Mouse (Mus musculus) left cerebral cortex, adult 2 months (tissue): Measurements from ENCODE around the gene Kcnj9. TPM values are rescaled to one million over a fixed set of nuclear protein-coding genes. Genes with fewer than 3 reads are reported as not detected.

Source experiments
- DNase-seq, 2 experiments: peaks; one replicate each; pipeline ENCODE4 v3.0.0; 2021 to 2022; ENCODE audit warnings: low spot score in 2 of 2, mixed read lengths in 1 of 2; ENCODE audit errors: extremely low spot score in 1 of 2
- H3K27ac ChIP-seq: fragments of 200-600 bp; 2 replicates; pipeline ENCODE4 v1.8.1; 2022
- H3K4me3 ChIP-seq: fragments of 200-600 bp; 2 replicates; pipeline ENCODE4 v1.8.1; 2022
- CTCF ChIP-seq: fragments of 200-600 bp; IDR thresholded peaks from 2 replicates; pipeline ENCODE4 v1.8.1; 2022; ENCODE audit warnings: antibody characterized with exemption, mild to moderate bottlenecking, moderate library complexity
- intact Hi-C: fragments of 180-260 bp; cut with DNase I; formaldehyde crosslinking; loops from one replicate; pipeline ENCODE4 v1.15.1; 2025
- total RNA-seq, 2 experiments: library from RNA; stranded (reverse); gene quantifications; 2 replicates each; pipeline ENCODE4 v1.2.3; 2021

Gene Kcnj9
- total RNA-seq, 2 experiments from 2014 or later = 137 to 138 TPM

- no peak for DNase-seq
- H3K27ac ChIP-seq = peak overlapping the region; percentile 78
- no peak overlapping the region for H3K4me3 ChIP-seq
- intact Hi-C loops = no loop called here
- peak; percentile 35 for TF ChIP-seq CTCF
Measured at GRCm38 (mm10) chr1:172300247-172300646, 28.9 kb downstream of the Kcnj9 start.

GRCm38 (mm10) chr1:172299528-172299927, 29.6 kb downstream of the Kcnj9 start:
- TF ChIP-seq CTCF = no peak
- Histone ChIP-seq H3K27ac (peak overlapping the region; percentile 78), H3K4me3 (no peak overlapping the region)
- intact Hi-C loops = no loop called here
- no peak for DNase-seq

GRCm38 (mm10) chr1:172297611-172298537, 31.2 kb downstream of the Kcnj9 start, which contains the start of gene Atp1a2:
TSS of gene Atp1a2 (minus strand) at chr1:172298064.
- intact Hi-C loops = no loop called here
- Histone ChIP-seq H3K27ac (peak within 1 kb of the TSS; percentile 84), H3K4me3 (peak within 1 kb of the TSS; percentile 37)
- no peak for TF ChIP-seq CTCF
- DNase-seq = peak in 1 of 2 experiments; percentile 61

GRCm38 (mm10) chr1:172296816-172297510, 32.2 kb downstream of the Kcnj9 start:
- no peak for TF ChIP-seq CTCF
- intact Hi-C loops = no loop called here
- Histone ChIP-seq H3K27ac (peak overlapping the region; percentile 84), H3K4me3 (peak overlapping the region; percentile 37)
- no peak for DNase-seq

- TF ChIP-seq CTCF = no peak
- intact Hi-C loops = no loop called here
Measured at GRCm38 (mm10) chr1:172295751-172296197, 33.3 kb downstream of the Kcnj9 start.

GRCm38 (mm10) chr1:172293449-172293848, 35.7 kb downstream of the Kcnj9 start:
- peak overlapping the region; percentile 16; the same call in 1 of the 2 replicates for H3K4me3 ChIP-seq
- intact Hi-C loops = no loop called here
- H3K27ac ChIP-seq = peak overlapping the region; percentile 84
- no peak for DNase-seq
- no peak for TF ChIP-seq CTCF

More at GRCm38 (mm10) chr1:172295751-172296197, 33.3 kb downstream of the Kcnj9 start:
- Histone ChIP-seq H3K27ac (peak overlapping the region; percentile 84), H3K4me3 (peak overlapping the region; percentile 37)
- DNase-seq = no peak

- H3K4me3 ChIP-seq = peak overlapping the region; percentile 16; the same call in 1 of the 2 replicates
- no peak for DNase-seq
- intact Hi-C loops = no loop called here
- TF ChIP-seq CTCF = no peak
- peak overlapping the region; percentile 84 for H3K27ac ChIP-seq
Measured at GRCm38 (mm10) chr1:172292880-172293279, 36.2 kb downstream of the Kcnj9 start.

- intact Hi-C loops = no loop called here
- no peak for DNase-seq
- TF ChIP-seq CTCF = no peak
- Histone ChIP-seq H3K4me3 (no peak overlapping the region), H3K27ac (no peak overlapping the region)
Measured at GRCm38 (mm10) chr1:172289617-172289946, 39.5 kb downstream of the Kcnj9 start.

- DNase-seq = no peak
- intact Hi-C loops = no loop called here
- TF ChIP-seq CTCF = no peak
- Histone ChIP-seq H3K27ac (no peak overlapping the region), H3K4me3 (no peak overlapping the region)
Measured at GRCm38 (mm10) chr1:172288900-172289616, 40.1 kb downstream of the Kcnj9 start.

- Histone ChIP-seq H3K27ac (no peak overlapping the region), H3K4me3 (no peak overlapping the region)
- DNase-seq = no peak
- TF ChIP-seq CTCF = no peak
- intact Hi-C loops = no loop called here
Measured at GRCm38 (mm10) chr1:172286740-172287139, 42.4 kb downstream of the Kcnj9 start.

GRCm38 (mm10) chr1:172284221-172284620, 44.9 kb downstream of the Kcnj9 start:
- intact Hi-C loops = no loop called here
- no peak for DNase-seq
- Histone ChIP-seq H3K27ac (peak overlapping the region; percentile 36; the same call in 1 of the 2 replicates), H3K4me3 (no peak overlapping the region)
- no peak for TF ChIP-seq CTCF
